Mouse (Mus musculus) ES-Bruce4 (cell line): ENCODE results near the gene Fgfr2. TPM values are rescaled to one million over a fixed set of nuclear protein-coding genes. Genes with fewer than 3 reads are reported as not detected.

Experiments used
- H3K27ac ChIP-seq: 2 replicates; pipeline ENCODE4 v1.5.1; 2012; ENCODE audit warnings: low read length, inconsistent platforms; ENCODE audit not compliant: insufficient read depth
- H3K27me3 ChIP-seq: 2 replicates; pipeline ENCODE4 v1.6.1; 2012; ENCODE audit warnings: mild to moderate bottlenecking, low read length, inconsistent platforms; ENCODE audit not compliant: control insufficient read depth, poor library complexity, insufficient read depth, severe bottlenecking
- H3K36me3 ChIP-seq: 2 replicates; pipeline ENCODE4 v1.6.1; 2012; ENCODE audit warnings: inconsistent platforms, mild to moderate bottlenecking, low read length, moderate library complexity; ENCODE audit not compliant: control insufficient read depth, poor library complexity, insufficient read depth, severe bottlenecking
- H3K4me1 ChIP-seq: one replicate; pipeline ENCODE4 v1.8.1; 2011; ENCODE audit warnings: low read length; ENCODE audit not compliant: control insufficient read depth, insufficient read depth
- H3K4me3 ChIP-seq: 2 replicates; pipeline ENCODE4 v1.5.1; 2011; ENCODE audit warnings: low read depth, mild to moderate bottlenecking, low read length
- H3K9ac ChIP-seq: 2 replicates; pipeline ENCODE4 v1.6.1; 2012; ENCODE audit warnings: low read depth, mild to moderate bottlenecking, inconsistent platforms; ENCODE audit not compliant: poor library complexity, severe bottlenecking
- H3K9me3 ChIP-seq: replicated peaks from 2 replicates; pipeline ENCODE4 v1.6.1; 2012; ENCODE audit warnings: mild to moderate bottlenecking, low read length, inconsistent platforms; ENCODE audit not compliant: control insufficient read depth, poor library complexity, insufficient read depth, severe bottlenecking
- CTCF ChIP-seq: IDR thresholded peaks from one replicate; pipeline ENCODE4 v1.8.1; 2011; ENCODE audit warnings: low read depth, low read length
- EP300 ChIP-seq: IDR thresholded peaks from 2 replicates; pipeline ENCODE4 v1.6.1; 2011; ENCODE audit warnings: low read depth, low read length; ENCODE audit not compliant: insufficient read depth
- POLR2A ChIP-seq: IDR thresholded peaks from one replicate; pipeline ENCODE4 v1.8.1; 2011; ENCODE audit warnings: low read length; ENCODE audit not compliant: insufficient read depth
- polyA plus RNA-seq: library from polyadenylated mRNA; stranded (reverse); fragments of >200 nt; gene quantifications from 2 replicates; pipeline ENCODE4 v1.2.4, GENCODE M21; 2011; ENCODE audit warnings: low read depth; ENCODE audit not compliant: missing spikeins, insufficient read depth, insufficient read length

The Fgfr2 gene
- polyA plus RNA-seq, 1 experiment: 34.8 TPM

- H3K4me3 ChIP-seq: no peak overlapping the region
- no peaks in the 10 kb centered on the region for H3K27me3 ChIP-seq
- H3K9ac ChIP-seq: peak overlapping the region; percentile 79; the same call in 1 of the 2 replicates
- no peaks in the 10 kb centered on the region for H3K36me3 ChIP-seq
- no peaks in the 10 kb centered on the region for H3K9me3 ChIP-seq
- H3K27ac ChIP-seq: peak overlapping the region; percentile 36
- TF ChIP-seq POLR2A (no peak), CTCF (no peak), EP300 (no peak)
- H3K4me1 ChIP-seq: peaks cover 3% of the 10 kb centered on the region
Observed at GRCm38 (mm10) chr7:130691931-130692330, 2431.2 kb downstream of the Fgfr2 start.

GRCm38 (mm10) chr7:130690869-130691268 is 2432.3 kb downstream of the Fgfr2 start:
- Histone ChIP-seq H3K9ac (no peak overlapping the region), H3K27ac (no peak overlapping the region), H3K4me3 (no peak overlapping the region), H3K9me3 (no peaks in the 10 kb centered on the region), H3K4me1 (peaks cover 3% of the 10 kb centered on the region), H3K27me3 (no peaks in the 10 kb centered on the region), H3K36me3 (no peaks in the 10 kb centered on the region)
- TF ChIP-seq EP300 (no peak), CTCF (no peak), POLR2A (no peak)

- Histone ChIP-seq H3K36me3 (no peaks in the 10 kb centered on the region), H3K4me1 (peaks cover 2% of the 10 kb centered on the region), H3K9ac (no peak overlapping the region), H3K4me3 (no peak overlapping the region), H3K27me3 (no peaks in the 10 kb centered on the region), H3K9me3 (no peaks in the 10 kb centered on the region), H3K27ac (no peak overlapping the region)
- TF ChIP-seq POLR2A (no peak), CTCF (no peak), EP300 (no peak)
Observed at GRCm38 (mm10) chr7:130688601-130689000, 2434.5 kb downstream of the Fgfr2 start.

- no peaks in the 10 kb centered on the region for H3K9me3 ChIP-seq
- TF ChIP-seq CTCF (no peak), EP300 (no peak), POLR2A (no peak)
- no peak overlapping the region for H3K9ac ChIP-seq
- H3K4me1 ChIP-seq: no peaks in the 10 kb centered on the region
- H3K27ac ChIP-seq: no peak overlapping the region
- no peaks in the 10 kb centered on the region for H3K27me3 ChIP-seq
- no peaks in the 10 kb centered on the region for H3K36me3 ChIP-seq
- H3K4me3 ChIP-seq: no peak overlapping the region
Observed at GRCm38 (mm10) chr7:130681798-130682197, 2441.4 kb downstream of the Fgfr2 start.

GRCm38 (mm10) chr7:130678414-130678813 is 2444.7 kb downstream of the Fgfr2 start:
- Histone ChIP-seq H3K27ac (no peak overlapping the region), H3K9me3 (no peaks in the 10 kb centered on the region), H3K9ac (no peak overlapping the region), H3K27me3 (no peaks in the 10 kb centered on the region), H3K4me1 (no peaks in the 10 kb centered on the region), H3K4me3 (no peak overlapping the region), H3K36me3 (no peaks in the 10 kb centered on the region)
- TF ChIP-seq CTCF: no peak
- no peak for TF ChIP-seq EP300
- no peak for TF ChIP-seq POLR2A

GRCm38 (mm10) chr7:130677541-130678274 is 2445.4 kb downstream of the Fgfr2 start:
- H3K4me3 ChIP-seq: no peak overlapping the region
- H3K36me3 ChIP-seq: no peaks in the 10 kb centered on the region
- H3K4me1 ChIP-seq: no peaks in the 10 kb centered on the region
- TF ChIP-seq CTCF: no peak
- TF ChIP-seq EP300: no peak
- no peak for TF ChIP-seq POLR2A
- H3K9ac ChIP-seq: no peak overlapping the region
- H3K9me3 ChIP-seq: no peaks in the 10 kb centered on the region
- no peaks in the 10 kb centered on the region for H3K27me3 ChIP-seq
- H3K27ac ChIP-seq: no peak overlapping the region
